Mouse (Mus musculus): ENCODE data around the gene Rimbp3.
"Not testable (repeated sequence)": the region's sequence is repeated elsewhere in the genome, so short reads cannot be mapped to it uniquely, and the experiment has no call there.

Rimbp3 gene

DNA sequence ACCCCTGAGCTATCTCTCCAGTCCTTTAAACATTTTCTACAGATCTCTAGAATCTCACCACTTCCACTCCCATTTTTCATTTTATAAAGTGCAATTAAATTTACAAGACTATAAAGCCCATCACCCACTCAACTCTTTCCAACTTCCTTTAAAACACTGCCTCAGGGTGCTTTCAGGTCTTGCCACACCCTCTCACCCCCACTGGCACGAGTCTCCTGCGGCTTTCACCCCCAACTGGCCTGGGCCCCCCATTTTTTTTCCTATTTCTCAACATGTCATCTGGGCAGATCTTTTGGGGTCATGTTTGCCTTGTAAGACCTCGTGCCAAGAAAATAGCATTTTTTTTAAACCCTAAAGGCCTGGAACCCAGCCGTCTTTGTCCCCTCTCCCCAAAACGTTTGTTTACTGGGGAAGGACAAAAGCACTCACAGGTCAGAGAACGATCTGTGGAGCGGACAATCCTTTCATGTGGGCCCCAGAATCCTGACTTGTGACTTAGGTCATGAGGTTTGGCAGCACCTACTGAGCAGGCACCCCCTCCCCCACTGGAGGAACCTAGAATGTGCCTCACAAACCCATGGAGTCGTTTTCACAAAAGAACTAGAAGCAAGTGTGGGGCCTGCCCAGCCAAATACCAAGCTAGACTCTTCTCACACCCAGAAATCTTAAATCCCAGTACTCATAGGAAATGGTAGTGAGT lies 8.7 kb downstream of the Rimbp3 start:
- no peak for DNase-seq (ENCODE audit: low read depth, low spot score)

DNA sequence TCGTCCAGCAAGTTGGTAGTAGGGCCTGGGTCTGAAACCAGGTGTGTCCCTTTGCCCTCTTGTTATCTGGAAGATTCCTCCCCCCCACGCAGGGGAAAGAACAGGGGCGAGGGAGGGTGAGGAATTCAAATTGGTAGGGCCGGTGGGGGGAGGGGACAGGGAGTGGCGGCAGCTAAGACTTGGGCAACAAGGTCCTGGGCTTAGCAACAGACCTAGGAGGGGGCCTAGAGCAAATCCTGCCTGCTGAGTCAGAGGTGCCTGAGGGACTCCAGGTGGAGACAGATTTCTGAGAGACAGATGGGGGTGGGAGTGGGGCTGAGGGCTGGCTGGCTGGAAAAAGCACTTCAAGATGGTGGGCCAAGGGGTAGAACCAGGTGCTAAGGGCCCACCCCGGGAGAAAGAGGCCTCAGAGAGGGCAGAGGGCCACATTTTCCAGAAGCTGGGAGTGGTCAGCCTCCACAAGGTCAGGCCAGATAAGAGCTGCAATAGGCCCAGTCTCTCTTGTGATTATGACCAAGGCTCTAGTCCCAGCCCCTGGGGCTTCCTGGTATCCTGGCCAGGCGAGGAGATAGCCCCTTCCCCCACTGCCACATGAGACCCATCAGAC lies 11.8 kb downstream of the Rimbp3 start:
- no peak for DNase-seq (ENCODE audit: low read depth, low spot score)

DNA sequence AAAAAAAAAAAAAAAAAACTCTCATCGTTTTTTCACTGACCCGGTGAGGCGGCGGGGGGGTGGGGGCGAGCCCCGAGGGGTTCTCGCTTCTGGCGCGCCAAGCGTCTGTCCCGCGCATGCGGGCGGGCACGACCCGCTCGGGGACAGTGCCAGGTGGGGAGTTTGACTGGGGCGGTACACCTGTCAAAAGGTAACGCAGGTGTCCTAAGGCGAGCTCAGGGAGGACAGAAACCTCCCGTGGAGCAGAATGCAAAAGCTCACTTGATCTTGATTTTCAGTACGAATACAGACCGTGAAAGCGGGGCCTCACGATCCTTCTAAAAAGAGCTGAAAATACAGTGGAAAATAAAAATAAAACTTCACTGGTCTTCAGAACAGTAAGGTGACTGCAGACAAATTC lies 13.8 kb downstream of the Rimbp3 start:
- DNase-seq (ENCODE audit: low read depth, low spot score): peak; percentile 97

DNA sequence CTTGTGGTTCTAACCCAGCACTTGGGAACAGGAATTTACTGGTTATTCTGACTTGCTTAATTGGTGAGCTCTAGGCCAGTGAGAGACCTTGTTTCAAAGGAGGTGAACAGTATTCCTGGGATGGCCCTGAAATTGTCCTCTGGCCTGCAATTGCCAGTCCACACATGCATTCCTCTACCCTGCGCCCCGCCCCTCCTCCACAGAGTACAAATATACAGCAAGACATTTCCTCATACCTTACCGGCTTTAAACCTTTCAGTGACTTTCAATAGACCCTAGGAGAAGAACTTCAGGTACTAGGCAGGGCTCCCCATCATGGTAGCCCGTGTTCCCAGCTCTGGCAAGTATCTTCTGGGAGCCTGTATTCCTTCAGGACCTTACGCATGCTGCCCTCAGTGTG lies 17.2 kb downstream of the Rimbp3 start:
- DNase-seq (ENCODE audit: low read depth, low spot score): no peak

DNA sequence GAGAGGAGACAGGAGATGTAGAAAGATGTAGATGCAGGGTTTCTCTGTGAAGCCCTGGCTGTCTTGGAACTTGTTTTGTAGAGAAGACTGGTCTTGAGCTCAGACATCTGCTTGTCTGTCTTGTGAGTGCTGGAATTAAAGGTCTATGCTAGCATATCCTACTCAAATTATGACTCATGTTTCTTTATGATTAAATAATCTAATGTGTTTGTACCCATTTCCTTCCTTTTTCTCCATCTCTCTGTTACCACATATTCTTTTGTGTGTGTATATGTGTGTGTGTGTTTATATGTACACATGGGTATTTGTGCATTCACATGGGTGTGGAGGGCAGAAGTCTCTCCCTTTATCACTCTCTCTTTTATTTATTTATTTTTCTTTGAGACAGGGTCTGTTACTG lies 18.1 kb downstream of the Rimbp3 start:
- DNase-seq (ENCODE audit: low read depth, low spot score): no peak

DNA sequence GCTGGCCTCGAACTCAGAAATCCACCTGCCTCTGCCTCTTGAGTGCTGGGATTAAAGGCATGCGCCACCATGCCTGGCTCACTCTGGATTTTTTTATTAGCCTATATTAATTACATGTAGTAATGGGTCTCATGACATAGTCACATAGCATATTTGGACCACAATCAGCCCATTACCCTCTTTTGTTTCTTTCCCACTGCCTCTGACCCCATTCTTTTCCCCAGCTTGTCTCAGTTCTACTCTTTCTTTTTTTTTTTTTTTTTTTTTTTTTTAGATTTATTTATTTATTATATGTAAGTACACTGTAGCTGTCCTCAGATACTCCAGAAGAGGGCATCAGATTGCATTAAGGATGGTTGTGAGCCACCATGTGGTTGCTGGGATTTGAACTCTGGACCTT lies 23.1 kb downstream of the Rimbp3 start:
- DNase-seq (ENCODE audit: low read depth, low spot score): not testable (repeated sequence)

DNA sequence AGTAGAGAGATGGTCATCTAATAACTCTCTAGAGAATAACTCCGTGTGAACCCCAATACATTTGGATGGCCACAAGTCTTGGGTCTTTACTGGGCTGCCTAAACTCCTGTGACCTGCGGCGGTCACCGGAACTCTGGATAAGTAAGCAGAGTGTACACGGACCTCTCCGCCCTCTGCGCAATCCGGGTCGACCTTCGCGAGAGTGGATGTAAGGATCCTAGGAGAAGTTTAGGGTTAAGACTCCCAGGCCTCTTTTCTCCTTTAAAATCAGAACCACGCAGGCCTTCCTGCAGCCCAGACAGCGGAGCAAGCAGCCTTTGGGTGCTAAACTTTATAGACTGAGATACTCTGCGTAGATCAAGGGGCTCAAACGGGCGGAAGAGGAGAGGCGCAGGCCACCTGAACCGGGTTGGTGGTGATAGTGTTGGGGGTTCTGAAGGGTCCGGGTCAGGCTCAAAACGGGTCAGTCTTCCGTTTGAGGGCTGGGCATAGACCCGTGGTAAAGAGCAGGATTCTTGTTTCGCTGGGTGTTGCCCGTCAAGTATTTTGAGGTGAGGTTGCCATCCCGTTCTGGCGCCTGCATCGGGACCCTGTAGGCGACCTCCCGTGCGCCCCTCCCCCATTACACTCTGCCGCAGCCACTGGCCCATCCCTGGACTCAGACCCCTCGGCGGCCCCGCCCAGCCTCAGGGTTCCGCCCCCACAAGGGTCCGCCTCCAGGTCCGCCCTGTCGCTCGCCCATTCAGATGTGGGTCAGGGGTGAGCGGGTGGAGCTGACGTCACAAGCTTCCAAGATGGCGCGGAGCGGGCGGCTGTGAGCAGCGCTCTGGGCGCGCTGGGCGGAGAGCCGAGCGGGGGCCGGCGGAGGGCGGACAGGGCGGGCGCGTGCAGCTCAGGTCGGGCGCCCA lies 24.6 kb downstream of the Rimbp3 start, which contains the start of gene Hic2:
Gene Hic2, plus strand, starts transcription at position 779 of the 908 bp plus-strand sequence.
- peak; percentile 98 for DNase-seq (ENCODE audit: low read depth, low spot score)

DNA sequence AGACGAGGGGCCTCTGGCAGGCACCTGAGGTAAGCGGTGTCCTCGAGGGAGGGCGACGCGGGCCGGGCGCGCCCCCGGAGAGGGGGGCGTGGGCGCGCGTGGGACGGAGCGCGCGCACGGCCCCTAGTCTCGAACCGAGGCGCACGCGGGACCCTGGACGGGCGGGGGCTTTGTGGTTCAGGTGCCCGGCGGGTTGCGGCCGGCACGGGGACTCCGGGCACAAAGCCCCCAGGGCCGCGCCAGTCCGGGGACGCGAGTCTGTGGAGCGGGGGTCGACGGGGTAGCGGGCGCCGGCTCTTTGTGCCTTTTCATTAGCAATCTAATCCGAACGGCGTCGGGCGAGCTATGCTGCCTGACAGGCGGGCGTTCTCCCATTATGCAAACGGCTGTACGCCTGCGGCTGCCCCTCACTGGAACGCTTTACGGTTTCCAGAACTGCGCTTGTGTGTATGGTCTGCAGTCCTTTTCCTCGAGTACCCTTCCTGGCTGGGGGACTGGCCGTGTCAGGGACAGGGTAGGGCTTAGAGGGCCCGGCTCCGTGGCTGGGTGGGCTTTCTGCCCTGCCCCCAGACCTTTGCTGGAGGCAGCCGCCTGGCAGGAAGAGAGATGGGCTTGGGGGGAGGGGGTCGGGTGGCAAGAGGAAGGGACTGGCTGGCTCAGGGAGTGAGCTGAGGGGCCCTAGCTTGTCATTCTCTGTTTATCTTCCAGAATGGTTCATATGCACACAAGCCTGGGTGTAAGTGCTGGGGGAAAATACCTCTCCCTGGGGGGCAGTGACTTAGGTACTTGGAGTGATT lies 25.5 kb downstream of the Rimbp3 start:
- peak; percentile 73 for DNase-seq (ENCODE audit: low read depth, low spot score)

DNA sequence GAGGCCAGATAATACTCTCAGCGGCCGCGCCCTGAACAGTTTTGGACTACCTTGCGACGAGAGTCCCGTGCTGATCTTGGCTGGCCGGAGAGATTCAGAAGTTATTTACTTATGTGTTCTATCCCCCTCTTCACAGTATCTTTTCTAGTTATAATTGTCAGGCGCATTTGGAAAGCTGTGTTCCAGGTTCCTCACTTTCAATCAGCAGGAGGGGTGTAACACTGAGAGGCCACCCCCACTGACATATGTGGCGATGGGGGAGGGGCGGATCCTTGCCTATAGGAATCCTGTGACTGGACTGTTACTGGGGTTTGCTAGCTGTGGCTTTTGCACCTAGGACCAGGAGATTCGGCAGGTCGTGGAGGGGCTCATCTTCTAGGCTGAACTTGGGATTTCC lies 26.1 kb downstream of the Rimbp3 start:
- DNase-seq (ENCODE audit: low read depth, low spot score): peak; percentile 67

DNA sequence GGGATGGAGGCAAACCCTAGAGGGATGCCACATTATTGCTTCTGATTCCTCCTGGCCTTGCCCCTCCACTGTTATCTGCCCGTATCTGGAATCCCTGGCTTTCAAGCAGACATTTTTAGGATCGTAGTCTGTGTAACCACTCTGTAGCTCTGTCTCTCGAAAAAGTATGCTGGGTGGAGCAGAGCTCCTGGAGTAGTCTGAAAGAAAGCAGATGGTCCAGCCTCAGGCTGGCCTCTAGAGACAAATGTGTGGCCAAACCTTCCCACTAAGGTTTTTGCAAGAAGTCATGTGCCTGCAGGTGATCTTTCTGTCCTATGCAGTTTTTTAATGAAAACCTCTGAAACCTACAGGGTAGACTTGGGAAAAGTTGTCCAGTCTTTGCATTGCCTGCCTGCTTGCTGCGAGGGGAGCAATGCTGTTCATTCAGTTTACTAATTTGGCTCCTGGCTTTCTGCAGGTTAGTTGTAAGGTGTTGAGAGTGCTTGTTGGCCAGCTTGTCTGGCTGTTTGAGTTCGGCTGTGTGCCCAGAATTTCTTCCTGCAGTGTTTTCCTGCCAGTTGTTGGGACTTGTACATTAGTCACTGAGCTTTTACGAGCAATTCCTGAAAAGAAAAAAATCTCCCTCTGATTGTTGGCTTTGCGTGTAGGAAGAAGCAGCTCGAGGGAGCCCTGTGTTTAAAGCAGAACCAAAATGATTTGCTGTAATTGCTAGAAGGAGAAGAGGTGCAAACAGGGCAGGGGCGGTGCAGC lies 26.7 kb downstream of the Rimbp3 start:
- no peak for DNase-seq (ENCODE audit: low read depth, low spot score)

DNA sequence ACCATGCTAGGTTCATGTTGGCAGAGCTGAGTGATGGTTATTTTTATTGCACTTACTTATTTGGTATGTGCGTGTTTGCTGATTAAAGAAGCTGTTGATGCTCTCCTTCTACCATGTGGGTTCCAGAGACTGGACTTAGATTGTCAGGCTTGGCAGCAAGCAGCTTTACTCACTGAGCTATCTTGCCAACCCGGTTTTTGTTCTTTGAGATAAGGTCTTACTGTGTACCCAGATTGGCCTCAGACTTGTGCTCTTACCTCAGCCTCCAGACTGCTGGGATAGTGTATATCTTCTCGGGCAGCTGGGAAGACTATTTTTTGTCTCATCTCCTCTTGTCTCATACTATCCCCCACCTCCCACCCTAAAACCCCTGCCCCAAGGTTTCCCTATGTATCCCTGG lies 29.2 kb downstream of the Rimbp3 start:
- DNase-seq (ENCODE audit: low read depth, low spot score): no peak

DNA sequence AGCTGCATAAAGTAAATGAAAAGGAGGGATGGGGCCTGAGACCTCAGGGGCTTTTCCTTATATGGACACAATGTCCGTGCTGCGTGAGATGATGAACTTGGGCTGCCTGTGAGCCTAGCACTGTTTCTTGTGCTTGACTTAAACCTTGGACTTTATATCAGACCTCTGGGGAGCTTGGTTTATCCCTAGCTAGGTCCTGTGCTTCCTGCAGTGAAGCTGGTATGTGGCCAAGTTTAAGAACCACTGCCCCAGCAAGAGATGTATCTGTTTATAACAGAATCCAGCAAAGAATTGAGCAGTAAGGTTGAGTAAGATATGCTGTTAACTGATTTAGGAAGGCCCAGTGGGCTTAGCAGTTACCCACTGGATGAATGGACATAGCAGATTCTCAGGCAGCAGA lies 31.0 kb downstream of the Rimbp3 start:
- no peak for DNase-seq (ENCODE audit: low read depth, low spot score)

DNA sequence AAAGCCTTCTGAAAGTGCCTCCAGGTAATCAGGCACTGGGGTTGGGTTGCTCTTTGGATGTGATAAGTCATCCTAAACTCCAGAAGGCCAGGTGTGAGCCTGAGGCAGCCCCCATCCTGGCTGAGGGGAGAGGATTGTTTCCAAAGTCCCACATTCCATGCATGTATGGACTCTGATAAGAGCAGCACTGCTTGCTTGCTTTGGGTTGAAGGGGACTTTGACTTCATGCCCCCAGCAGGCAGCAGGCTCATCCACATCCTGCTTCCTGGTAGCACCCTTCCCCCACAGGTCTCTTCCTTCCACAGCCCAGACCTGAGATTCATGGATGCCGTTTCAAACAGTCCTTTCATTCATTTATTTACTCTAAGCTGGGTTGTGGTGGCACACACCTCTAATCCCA lies 35.3 kb downstream of the Rimbp3 start:
- DNase-seq (ENCODE audit: low read depth, low spot score): no peak

DNA sequence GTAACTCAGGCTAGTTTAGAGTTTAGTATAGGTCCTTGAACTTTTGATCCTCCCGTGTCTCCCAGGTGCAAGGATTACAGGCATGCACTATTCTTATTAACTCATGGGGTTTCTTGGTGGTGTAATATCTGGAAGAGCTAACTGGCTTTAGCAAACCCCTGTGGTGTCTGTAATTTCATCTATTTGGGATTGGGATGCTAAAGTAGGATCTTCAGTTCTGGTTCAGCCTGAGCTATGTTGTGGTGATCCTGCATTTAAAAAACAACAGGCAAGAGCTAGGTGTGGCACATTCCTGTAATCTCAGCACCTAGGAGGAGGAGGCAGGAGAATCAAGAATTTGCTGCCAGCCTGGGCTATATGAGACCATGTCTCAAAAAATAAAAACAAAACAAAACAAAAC lies 36.6 kb downstream of the Rimbp3 start:
- DNase-seq (ENCODE audit: low read depth, low spot score): no peak

DNA sequence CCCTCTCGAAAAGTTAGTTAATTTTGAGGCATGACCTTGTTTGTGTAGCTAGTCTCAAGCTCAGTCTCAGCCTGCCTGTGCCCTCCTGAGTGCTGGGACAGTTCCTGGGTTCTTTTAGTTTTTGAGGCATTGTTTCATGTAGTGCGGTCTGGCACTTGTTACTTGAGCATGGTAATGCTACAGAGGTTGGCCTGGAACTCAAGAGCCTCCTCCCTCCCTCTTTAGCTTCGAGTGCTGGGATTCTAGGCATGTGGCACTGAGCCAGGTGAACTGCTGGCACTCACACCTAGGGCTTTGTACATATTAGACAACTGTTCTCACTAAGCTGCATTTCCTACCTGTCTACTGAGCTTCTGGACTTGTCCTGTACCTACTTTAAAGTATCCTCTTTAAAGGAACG lies 39.3 kb downstream of the Rimbp3 start:
- no peak for DNase-seq (ENCODE audit: low read depth, low spot score)

DNA sequence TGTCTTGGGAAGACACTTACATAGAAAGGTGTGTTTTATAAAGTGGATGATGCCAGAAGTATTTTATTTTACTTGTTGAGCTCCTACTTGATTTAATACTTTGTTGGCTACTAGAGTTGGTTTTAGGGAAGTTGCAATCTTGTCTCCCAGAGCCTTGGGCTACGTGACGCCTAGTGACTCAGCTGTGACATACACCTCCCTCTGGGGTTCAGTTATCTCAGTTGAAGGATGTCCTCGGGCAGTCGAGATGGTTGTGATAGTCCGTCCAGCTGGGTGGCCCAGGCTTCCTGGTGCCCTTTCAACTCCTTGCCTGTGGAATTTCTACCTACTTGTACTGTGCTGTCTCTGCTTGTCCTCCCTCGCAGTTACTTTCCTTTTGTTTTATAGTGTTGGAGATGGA lies 40.7 kb downstream of the Rimbp3 start:
- no peak for DNase-seq (ENCODE audit: low read depth, low spot score)

DNA sequence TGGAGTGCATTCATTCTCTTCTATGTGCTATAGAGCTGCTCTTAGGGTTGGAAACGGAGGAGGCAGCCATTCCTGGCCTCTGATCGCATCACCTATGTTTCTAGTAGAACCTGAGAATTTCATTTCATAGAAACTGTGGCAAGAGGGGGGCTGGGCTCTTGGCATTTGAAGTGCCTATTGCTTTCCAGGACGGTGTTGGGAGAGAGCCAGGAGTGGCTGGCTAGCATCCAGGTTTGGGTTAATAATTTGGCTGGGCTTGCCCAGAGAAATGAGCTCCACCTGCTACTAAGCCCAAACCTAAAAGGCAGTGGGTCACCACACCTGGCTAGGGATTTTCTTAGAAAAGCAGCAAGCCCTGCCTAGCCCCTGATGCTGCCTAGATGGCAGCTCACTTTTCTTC lies 43.1 kb downstream of the Rimbp3 start:
- no peak for DNase-seq (ENCODE audit: low read depth, low spot score)

DNA sequence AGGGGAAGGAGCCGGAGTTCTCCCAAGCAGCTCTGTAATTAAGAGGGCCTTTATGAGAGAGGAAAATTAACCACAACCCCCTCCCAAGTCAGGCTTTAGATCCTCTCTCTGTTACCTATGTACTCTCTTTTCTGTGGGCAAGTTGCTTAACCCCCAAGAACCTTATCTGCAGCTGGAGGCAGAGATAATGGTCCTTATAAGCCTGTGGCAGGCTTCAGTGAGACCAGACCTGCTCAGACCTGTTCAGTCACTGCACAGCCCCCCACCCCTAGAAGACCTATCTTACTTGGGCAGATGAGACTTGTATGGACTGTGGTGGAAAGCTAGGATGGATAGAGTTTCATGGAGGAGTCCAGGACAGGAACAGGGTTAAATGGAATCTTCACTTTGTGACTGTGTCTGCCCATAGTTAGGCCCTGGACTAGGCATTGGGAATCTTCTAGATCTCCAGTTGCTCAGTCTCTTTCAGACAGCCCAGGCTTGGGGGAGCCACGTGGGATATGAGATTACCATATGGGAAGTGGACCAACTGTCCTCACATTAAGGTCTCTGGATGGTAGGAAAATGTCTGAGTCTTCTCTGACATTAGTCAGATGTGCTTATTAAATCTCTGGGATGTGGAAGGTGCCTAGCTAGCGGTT lies 43.8 kb downstream of the Rimbp3 start:
- no peak for DNase-seq (ENCODE audit: low read depth, low spot score)

DNA sequence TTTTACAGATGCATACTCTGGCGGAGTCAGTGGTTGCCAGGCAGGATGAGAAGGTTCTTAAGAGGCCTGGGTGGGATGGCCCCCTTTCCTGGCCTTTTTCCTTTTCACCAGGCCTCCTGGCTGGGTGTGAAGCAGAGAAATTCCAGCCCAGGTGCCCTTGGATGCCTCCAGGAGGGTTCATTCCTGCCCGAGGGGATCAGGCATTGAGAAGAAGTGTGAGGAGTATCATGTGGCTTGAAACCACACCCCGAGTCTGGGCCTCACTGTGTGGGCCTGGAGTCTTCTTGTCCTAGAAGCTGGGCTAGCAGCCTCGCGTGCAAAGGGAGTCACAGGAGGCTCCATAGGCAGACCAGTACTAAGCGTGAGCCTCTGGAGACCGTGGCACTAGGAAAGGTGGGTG lies 44.4 kb downstream of the Rimbp3 start:
- no peak for DNase-seq (ENCODE audit: low read depth, low spot score)

DNA sequence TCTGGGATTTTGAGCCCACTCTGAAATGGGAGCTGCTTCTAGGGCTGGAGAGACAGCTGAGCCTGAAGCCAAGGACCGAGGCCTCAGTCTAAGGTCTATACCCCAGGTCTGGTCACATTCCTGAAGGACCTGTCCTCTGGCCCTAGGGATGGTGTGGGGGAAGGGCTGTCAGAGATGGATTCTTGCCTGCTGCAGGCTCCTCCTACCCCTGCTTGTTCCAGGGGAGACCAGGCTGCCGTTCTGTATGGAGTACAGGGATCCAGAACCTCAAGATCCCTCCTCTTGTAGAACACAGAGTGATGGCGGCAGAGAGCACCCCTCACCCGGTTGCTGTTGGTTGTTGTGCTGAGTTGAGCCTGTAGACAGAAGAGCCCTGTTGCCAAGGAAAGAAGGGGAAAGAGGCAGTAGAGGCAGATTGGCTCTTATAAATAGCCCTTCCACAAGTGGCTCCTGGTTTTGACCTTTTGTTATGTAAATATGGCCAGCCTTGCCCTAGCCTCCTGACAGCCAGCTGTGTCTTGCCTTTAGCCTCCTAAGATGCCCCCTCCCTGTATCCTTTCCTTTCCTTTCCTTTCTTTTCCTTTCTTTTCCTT lies 45.7 kb downstream of the Rimbp3 start:
- peak; percentile 24 for DNase-seq (ENCODE audit: low read depth, low spot score)
